Mouse (Mus musculus) ES-E14 (cell line): ENCODE results near the gene Cd19. TPM values are rescaled to one million over a fixed set of nuclear protein-coding genes. Genes with fewer than 3 reads are reported as not detected.

Experiments
- DNase-seq: peaks from one replicate; pipeline ENCODE4 v3.0.0-alpha.2; 2013; ENCODE audit warnings: low read depth, low spot score
- H3K27ac ChIP-seq: 2 replicates; pipeline ENCODE4 v1.5.1; 2012; ENCODE audit warnings: low read depth, mild to moderate bottlenecking, low read length, moderate library complexity, mixed read lengths; ENCODE audit not compliant: poor library complexity, insufficient read depth, severe bottlenecking
- H3K36me3 ChIP-seq: 2 replicates; pipeline ENCODE4 v1.6.1; 2012; ENCODE audit warnings: mild to moderate bottlenecking, low read length, moderate library complexity, mixed read lengths; ENCODE audit not compliant: control insufficient read depth, poor library complexity, insufficient read depth, severe bottlenecking
- H3K4me1 ChIP-seq, 2 experiments: fragments of 150-350 bp in 1 of 2; sonication (generic) in 1 of 2; 2 replicates each; pipeline ENCODE4 v1.6.1; 2012; ENCODE audit warnings: low read length in 2 of 2, mild to moderate bottlenecking in 1 of 2, mixed read lengths in 1 of 2; ENCODE audit not compliant: control insufficient read depth in 2 of 2, insufficient read depth in 2 of 2, poor library complexity in 1 of 2
- H3K4me3 ChIP-seq, 2 experiments: fragments of 150-350 bp in 1 of 2; sonication (generic) in 1 of 2; 2 replicates each; pipeline ENCODE4 v1.5.1; 2012; ENCODE audit warnings: low read length in 2 of 2, low read depth in 1 of 2, mild to moderate bottlenecking in 1 of 2, mixed read lengths in 1 of 2; ENCODE audit not compliant: insufficient read depth in 1 of 2, poor library complexity in 1 of 2, severe bottlenecking in 1 of 2
- H3K9ac ChIP-seq: 2 replicates; pipeline ENCODE4 v1.6.1; 2012; ENCODE audit warnings: low read depth, mild to moderate bottlenecking, low read length, mixed read lengths; ENCODE audit not compliant: poor library complexity, insufficient read depth, severe bottlenecking
- H3K9me3 ChIP-seq: fragments of 150-350 bp; sonication (generic); 2 replicates; pipeline ENCODE4 v1.6.1; 2012; ENCODE audit warnings: low read depth, mild to moderate bottlenecking, low read length; ENCODE audit not compliant: control insufficient read depth, insufficient read depth
- CHD2 ChIP-seq: IDR thresholded peaks from 2 replicates; pipeline ENCODE4 v1.6.1; 2014; ENCODE audit warnings: mild to moderate bottlenecking, low read depth, low read length, inconsistent platforms
- HCFC1 ChIP-seq: IDR thresholded peaks from 2 replicates; pipeline ENCODE4 v1.6.1; 2012; ENCODE audit warnings: low read length, inconsistent platforms, borderline replicate concordance; ENCODE audit not compliant: insufficient read depth
- MAFK ChIP-seq: IDR thresholded peaks from 2 replicates; pipeline ENCODE4 v1.6.1; 2014; ENCODE audit warnings: mild to moderate bottlenecking, low read depth, low read length, inconsistent platforms; ENCODE audit not compliant: insufficient read depth
- ZC3H11A ChIP-seq: IDR thresholded peaks from 2 replicates; pipeline ENCODE4 v1.6.1; 2012; ENCODE audit warnings: low read depth, mild to moderate bottlenecking, inconsistent platforms, low read length, borderline replicate concordance
- ZNF384 ChIP-seq: IDR thresholded peaks from 2 replicates; pipeline ENCODE4 v1.6.1; 2012; ENCODE audit warnings: low read depth, low read length, inconsistent platforms
- in situ Hi-C, 2 experiments: fragments of 600-800 bp; cut with MboI; formaldehyde crosslinking; loops; one replicate each; pipeline ENCODE4 v1.15.1; 2025; ENCODE audit warnings: low sequenced_read_pairs in 2 of 2, inconsistent platforms in 1 of 2; ENCODE audit not compliant: unreplicated experiment in 2 of 2
- total RNA-seq: library from RNA; depleted of rRNA; stranded (reverse); fragments of 300-350 nt; gene quantifications from 2 replicates; pipeline ENCODE4 v1.2.3, GENCODE M21; 2012

The Cd19 gene
- total RNA-seq, 1 experiment, result 0.49 TPM

- no peaks in the 10 kb centered on the region for H3K9me3 ChIP-seq
- in situ Hi-C loops, result no loop called here
- H3K9ac ChIP-seq, result no peak overlapping the region
- no peak overlapping the region for H3K27ac ChIP-seq
- H3K4me1 ChIP-seq, result peaks cover 3 to 30% of the 10 kb centered on the region in 2 experiments; a peak in 3 of 4 replicates
- DNase-seq, result no peak
- TF ChIP-seq MAFK, result no peak
- no peak for TF ChIP-seq HCFC1
- TF ChIP-seq CHD2, result no peak
- no peak for TF ChIP-seq ZNF384
- TF ChIP-seq ZC3H11A, result no peak
- no peaks in the 10 kb centered on the region for H3K36me3 ChIP-seq
- no peak overlapping the region for H3K4me3 ChIP-seq
These were observed 46.1 kb upstream of the Cd19 start for GRCm38 (mm10) chr7:126460623-126461399.

- Histone ChIP-seq H3K9me3 (no peaks in the 10 kb centered on the region), H3K4me1 (peaks cover 0 to 15% of the 10 kb centered on the region in 2 experiments; a peak in 1 of 4 replicates), H3K9ac (no peak overlapping the region), H3K4me3 (no peak overlapping the region), H3K27ac (no peak overlapping the region), H3K36me3 (no peaks in the 10 kb centered on the region)
- in situ Hi-C loops, result no loop called here
- TF ChIP-seq MAFK, result no peak
- no peak for TF ChIP-seq HCFC1
- no peak for TF ChIP-seq CHD2
- TF ChIP-seq ZC3H11A, result no peak
- no peak for TF ChIP-seq ZNF384
- no peak for DNase-seq
These were observed 44.3 kb upstream of the Cd19 start for GRCm38 (mm10) chr7:126458844-126459618.

DNA sequence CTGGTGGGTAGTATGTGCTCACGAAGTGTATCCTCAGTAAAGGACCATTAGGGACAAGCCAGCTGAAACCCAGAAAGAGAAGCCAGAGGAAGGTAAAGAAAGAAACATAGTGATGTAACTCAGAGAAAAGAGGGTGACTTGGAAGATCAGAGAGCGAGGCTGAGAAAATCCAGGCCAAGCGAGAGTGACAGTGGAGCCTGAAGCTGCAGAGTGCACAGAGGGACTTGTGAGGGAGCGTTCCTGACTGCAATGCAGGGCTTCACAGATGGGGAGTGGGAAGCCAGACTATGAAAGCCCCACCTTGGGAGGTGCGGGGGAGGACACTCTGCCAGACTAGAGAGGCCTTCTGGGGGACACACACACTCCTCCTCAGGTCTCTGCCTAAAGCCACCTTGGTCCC is 43.5 kb upstream of the Cd19 start:
- Histone ChIP-seq H3K4me1 (peaks cover 0 to 9% of the 10 kb centered on the region in 2 experiments; a peak in 1 of 4 replicates), H3K36me3 (no peaks in the 10 kb centered on the region), H3K9ac (no peak overlapping the region), H3K4me3 (no peak overlapping the region), H3K27ac (no peak overlapping the region), H3K9me3 (no peaks in the 10 kb centered on the region)
- TF ChIP-seq MAFK (no peak), ZNF384 (no peak), ZC3H11A (no peak), HCFC1 (no peak), CHD2 (no peak)
- in situ Hi-C loops, result no loop called here
- no peak for DNase-seq

DNA sequence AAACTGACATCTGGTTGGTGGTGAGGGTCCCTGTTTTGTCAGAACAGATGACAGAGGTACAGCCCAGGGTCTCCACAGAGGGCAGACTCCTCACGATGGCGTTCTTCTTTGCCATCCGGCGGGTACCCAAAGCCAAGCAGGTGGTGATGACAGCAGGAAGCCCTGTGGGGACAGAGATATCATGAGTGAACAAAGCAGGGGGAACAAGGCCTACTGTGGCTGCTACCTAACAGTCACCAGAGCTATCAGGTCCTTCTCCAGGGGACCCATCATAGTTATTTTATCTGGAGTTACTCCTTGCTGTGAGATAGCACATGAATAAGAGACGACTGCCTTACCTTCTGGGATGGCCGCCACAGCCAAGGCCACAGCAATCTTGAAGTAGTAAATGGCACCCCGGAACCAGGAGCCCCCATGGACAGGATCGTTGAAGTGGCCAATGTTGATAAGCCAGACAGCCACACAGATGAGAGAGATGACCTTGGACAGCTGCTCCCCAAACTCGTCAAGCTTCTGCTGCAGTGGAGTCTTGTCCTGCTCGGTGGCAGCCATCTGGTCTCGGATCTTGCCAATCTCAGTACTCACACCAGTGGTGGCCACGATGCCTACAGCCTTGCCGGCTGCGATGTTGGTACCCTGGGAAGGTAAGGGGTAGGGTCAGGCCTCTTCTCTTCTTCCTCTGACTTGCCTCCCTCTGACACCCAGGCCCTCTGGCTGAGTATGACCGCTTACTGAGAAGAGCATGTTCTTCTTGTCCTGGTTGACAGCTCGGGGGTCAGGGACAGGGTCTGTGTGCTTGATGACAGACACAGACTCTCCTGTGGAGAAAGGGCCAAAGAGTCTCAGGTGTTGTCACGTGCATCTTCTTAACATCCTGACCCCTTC is 41.9 kb upstream of the Cd19 start:
- Histone ChIP-seq H3K27ac (no peak overlapping the region), H3K4me1 (peaks cover 0 to 6% of the 10 kb centered on the region in 2 experiments; a peak in 1 of 4 replicates), H3K4me3 (no peak overlapping the region), H3K36me3 (no peaks in the 10 kb centered on the region), H3K9ac (no peak overlapping the region), H3K9me3 (no peaks in the 10 kb centered on the region)
- DNase-seq, result no peak
- in situ Hi-C loops, result no loop called here
- TF ChIP-seq HCFC1 (no peak), CHD2 (no peak), MAFK (no peak), ZNF384 (no peak), ZC3H11A (no peak)
